ENCODE assay signal across 8 mouse cellular contexts in genomic region chr4:149737383-149738324, GRCm38 (mm10). TPM values are rescaled to one million over a fixed set of nuclear protein-coding genes. Genes with fewer than 3 reads are reported as not detected.
DNase-seq lines count a peak whose midpoint lies in the region; ATAC-seq and TF ChIP-seq lines count a peak whose summit lies in the region.

Gene Tmem201, minus strand, starts transcription at chr4:149738044.

- no peaks in the 10 kb centered on the region for H3K9me3 ChIP-seq in MEL (replicated peaks; ENCODE audit: insufficient read depth, low read length)
- no peaks in the 10 kb centered on the region for H3K9me3 ChIP-seq in lung, embryonic 16.5 days (ENCODE audit: control insufficient read depth, low read length)

- peak; percentile 57 to 87 (median 84); a peak in 5 of 6 replicates for TF ChIP-seq CTCF in MEL (IDR thresholded peaks at IDR 0.05 in 2 of 3, conservative IDR thresholded peaks at IDR 0.05 in 1 of 3; ENCODE audit: control insufficient read depth in 1 of 3, insufficient read depth in 1 of 3, low read depth in 2 of 3, low read length in 3 of 3, poor library complexity in 1 of 3, severe bottlenecking in 1 of 3)
- TF ChIP-seq CTCF in cerebellum, adult 2 months (IDR thresholded peaks at IDR 0.05; ENCODE audit: borderline replicate concordance, insufficient read depth, low read depth, low read length), result peak; percentile 76

- H3K79me2 ChIP-seq in MEL (ENCODE audit: control insufficient read depth, insufficient read depth, low read length, poor library complexity), result peaks cover 49% of the 10 kb centered on the region

- TF ChIP-seq POLR2A in MEL (IDR thresholded peaks at IDR 0.05; ENCODE audit: control insufficient read depth in 1 of 2, insufficient read depth in 1 of 2, low read depth in 1 of 2, low read length in 2 of 2, poor library complexity in 1 of 2), result peak; percentile 79 to 89
- TF ChIP-seq POLR2A in cerebellum, adult 2 months (IDR thresholded peaks at IDR 0.05; ENCODE audit: borderline replicate concordance, insufficient read depth, low read length), result peak; percentile 51; the same call in 1 of the 2 replicates

- H3K27me3 ChIP-seq in MEL (ENCODE audit: control insufficient read depth in 1 of 2, insufficient read depth in 2 of 2, low read length in 2 of 2), result no peaks in the 10 kb centered on the region
- H3K27me3 ChIP-seq in cerebellum, adult 2 months (ENCODE audit: control insufficient read depth, insufficient read depth, low read length), result no peaks in the 10 kb centered on the region
- no peaks in the 10 kb centered on the region for H3K27me3 ChIP-seq in lung, embryonic 16.5 days (ENCODE audit: control insufficient read depth, insufficient read depth, low read depth, low read length)

- H3K4me1 ChIP-seq in MEL (ENCODE audit: control insufficient read depth in 1 of 2, insufficient read depth in 2 of 2, low read length in 2 of 2), result peaks cover 2 to 7% of the 10 kb centered on the region in 2 experiments; a peak in 2 of 4 replicates
- peaks cover 30% of the 10 kb centered on the region for H3K4me1 ChIP-seq in cerebellum, adult 2 months (ENCODE audit: control insufficient read depth, insufficient read depth, low read length)
- H3K4me1 ChIP-seq in lung, embryonic 16.5 days (replicated peaks; ENCODE audit: control insufficient read depth, insufficient read depth, low read length), result peaks cover 39% of the 10 kb centered on the region

- WGBS in cerebellum, adult 2 months, result under 1% methylated on average over 97 of the region's 97 CpGs
- WGBS in lung, embryonic 16.5 days, result under 1% methylated on average over 72 of the region's 97 CpGs

- peak within 1 kb of the TSS; percentile 38; the same call in 1 of the 2 replicates for H3K27ac ChIP-seq in MEL (ENCODE audit: control insufficient read depth, low read depth, low read length)
- peak within 1 kb of the TSS; percentile 88 for H3K27ac ChIP-seq in cerebellum, adult 2 months (ENCODE audit: insufficient read depth, low read length)
- peak within 1 kb of the TSS; percentile 82 for H3K27ac ChIP-seq in lung, embryonic 16.5 days (ENCODE audit: low read length)

- no peak for TF ChIP-seq EP300 in MEL (IDR thresholded peaks at IDR 0.05; ENCODE audit: low read depth in 1 of 2, low read length in 2 of 2)

- peak within 1 kb of the TSS; percentile 79 to 99 for H3K4me3 ChIP-seq in MEL (ENCODE audit: control insufficient read depth in 1 of 2, insufficient read depth in 1 of 2, low read depth in 2 of 2, low read length in 2 of 2)
- H3K4me3 ChIP-seq in cerebellum, adult 2 months (replicated peaks; ENCODE audit: insufficient read depth, low read depth, low read length), result peak within 1 kb of the TSS; percentile 75
- peak within 1 kb of the TSS; percentile 85 for H3K4me3 ChIP-seq in lung, embryonic 16.5 days (ENCODE audit: low read length)

- peak within 1 kb of the TSS; percentile 97 for H3K4me2 ChIP-seq in lung, embryonic 16.5 days (ENCODE audit: low read depth, low read length)

- peak; percentile 96 for DNase-seq in MEL (ENCODE audit: low read depth, low spot score)
- DNase-seq in cerebellum, adult 2 months, result peak; percentile 95 to 97
- DNase-seq in forelimb bud, embryonic 11.5 days (ENCODE audit: low read depth, low spot score), result peak; percentile 94
- DNase-seq in layer of hippocampus, adult 9-10 months (ENCODE audit: low spot score), result peak; percentile 88
- peak; percentile 72 for DNase-seq in ovary, postnatal 10 days (ENCODE audit: low spot score)
- DNase-seq in thymus, postnatal 10 days (ENCODE audit: low spot score in 2 of 2), result peak; percentile 88 to 98

- no peaks in the 10 kb centered on the region; a peak in 2 of 4 replicates for H3K36me3 ChIP-seq in MEL (ENCODE audit: control insufficient read depth in 1 of 2, insufficient read depth in 2 of 2, low read length in 2 of 2)
- no peaks in the 10 kb centered on the region for H3K36me3 ChIP-seq in lung, embryonic 16.5 days (ENCODE audit: control insufficient read depth, insufficient read depth, low read length)

- H3K9ac ChIP-seq in MEL (ENCODE audit: control insufficient read depth, low read depth, low read length, poor library complexity, severe bottlenecking), result peak within 1 kb of the TSS; percentile 86
- H3K9ac ChIP-seq in lung, embryonic 16.5 days (ENCODE audit: low read length), result peak within 1 kb of the TSS; percentile 89

- ATAC-seq in hematopoietic stem cell, adult 5-6 weeks (replicated peaks in 1 of 2; ENCODE audit: insufficient read depth in 1 of 2, low FRiP score in 2 of 2, low TSS enrichment in 1 of 2, low read depth in 1 of 2, poor library complexity in 2 of 2, severe bottlenecking in 2 of 2), result peak; percentile 85 to 89
- peak; percentile 90 for ATAC-seq in lung, embryonic 16.5 days (ENCODE audit: low read depth)

- TF ChIP-seq RAD21 in MEL (IDR thresholded peaks at IDR 0.05; ENCODE audit: low read depth, low read length), result peak; percentile 26

TF ChIP-seq in MEL, 35 proteins besides CTCF, POLR2A, EP300 and RAD21:
- TF ChIP-seq USF2 (IDR thresholded peaks at IDR 0.05; ENCODE audit: borderline replicate concordance in 1 of 2, insufficient read depth in 1 of 2, low read depth in 1 of 2, low read length in 2 of 2), result no peak
- TF ChIP-seq POLR2AphosphoS5 (IDR thresholded peaks at IDR 0.05; ENCODE audit: borderline replicate concordance, low read depth, low read length), result no peak
- no peak for TF ChIP-seq JUND (IDR thresholded peaks at IDR 0.05; ENCODE audit: low read depth, low read length)
- TF ChIP-seq MAFK (IDR thresholded peaks at IDR 0.05; ENCODE audit: borderline replicate concordance, low read depth, low read length), result no peak
- peak; percentile 74 for TF ChIP-seq NELFE (IDR thresholded peaks at IDR 0.05; ENCODE audit: low read depth, low read length)
- TF ChIP-seq CHD2 (IDR thresholded peaks at IDR 0.05; ENCODE audit: low read length), result no peak
- no peak for TF ChIP-seq MYB (IDR thresholded peaks at IDR 0.05; ENCODE audit: low read depth, low read length)
- peak; percentile 21; the same call in 1 of the 2 replicates for TF ChIP-seq MAZ (IDR thresholded peaks at IDR 0.05; ENCODE audit: low read depth, low read length)
- TF ChIP-seq NRF1 (IDR thresholded peaks at IDR 0.05; ENCODE audit: insufficient read depth, low read depth, low read length, poor library complexity, severe bottlenecking), result peak; percentile 94
- TF ChIP-seq SIN3A (IDR thresholded peaks at IDR 0.05; ENCODE audit: low read length), result peak; percentile 76
- no peak for TF ChIP-seq GABPA (IDR thresholded peaks at IDR 0.05; ENCODE audit: low read depth, low read length)
- TF ChIP-seq POLR2AphosphoS2 (IDR thresholded peaks at IDR 0.05; ENCODE audit: low read length), result peak; percentile 53; the same call in 1 of the 2 replicates
- TF ChIP-seq TAL1 (IDR thresholded peaks at IDR 0.05; ENCODE audit: low read length), result no peak
- no peak for TF ChIP-seq ZNF384 (IDR thresholded peaks at IDR 0.05; ENCODE audit: low read depth, low read length)
- TF ChIP-seq E2F4 (IDR thresholded peaks at IDR 0.05; ENCODE audit: borderline replicate concordance, low read depth, low read length), result no peak; the same call in 1 of the 2 replicates
- no peak for TF ChIP-seq RCOR1 (IDR thresholded peaks at IDR 0.05; ENCODE audit: low read depth, low read length)
- no peak for TF ChIP-seq GATA1 (IDR thresholded peaks at IDR 0.05; ENCODE audit: low read depth, low read length)
- TF ChIP-seq ETS1 (IDR thresholded peaks at IDR 0.05; ENCODE audit: low read depth, low read length), result 0 out of 2 replicates have a peak, but pooled peaks have one; percentile 9
- peak; percentile 49 for TF ChIP-seq MAX (IDR thresholded peaks at IDR 0.05; ENCODE audit: low read length)
- TF ChIP-seq USF1 (IDR thresholded peaks at IDR 0.05; ENCODE audit: low read depth, low read length), result no peak
- TF ChIP-seq TBP (IDR thresholded peaks at IDR 0.05; ENCODE audit: low read depth, low read length), result peak; percentile 22; the same call in 1 of the 2 replicates
- 0 out of 2 replicates have a peak, but pooled peaks have one; percentile 6 for TF ChIP-seq BHLHE40 (IDR thresholded peaks at IDR 0.05; ENCODE audit: borderline replicate concordance, low read depth, low read length)
- TF ChIP-seq UBTF (IDR thresholded peaks at IDR 0.05; ENCODE audit: borderline replicate concordance, insufficient read depth, low read depth, low read length), result no peak
- 0 out of 2 replicates have a peak, but pooled peaks have one; percentile 40 for TF ChIP-seq ZMIZ1 (IDR thresholded peaks at IDR 0.05; ENCODE audit: low read depth, low read length)
- TF ChIP-seq ELF1 (IDR thresholded peaks at IDR 0.05; ENCODE audit: low read depth, low read length), result peak; percentile 67
- no peak for TF ChIP-seq ZC3H11A (IDR thresholded peaks at IDR 0.05; ENCODE audit: low read depth, low read length)
- TF ChIP-seq KAT2A (conservative IDR thresholded peaks at IDR 0.05; ENCODE audit: low read depth, low read length), result no peak
- peak; percentile 64 for TF ChIP-seq HCFC1 (IDR thresholded peaks at IDR 0.05; ENCODE audit: low read depth, low read length)
- TF ChIP-seq ZKSCAN1 (IDR thresholded peaks at IDR 0.05; ENCODE audit: low read depth, low read length), result no peak
- TF ChIP-seq MEF2A (IDR thresholded peaks at IDR 0.05; ENCODE audit: extremely low read depth, insufficient replicate concordance, low read depth, low read length, poor library complexity, severe bottlenecking), result no peak
- TF ChIP-seq MXI1 (IDR thresholded peaks at IDR 0.05; ENCODE audit: low read depth, low read length), result peak; percentile 80
- no peak; the same call in 1 of the 2 replicates for TF ChIP-seq TCF12 (IDR thresholded peaks at IDR 0.05; ENCODE audit: low read depth, low read length)
- peak; percentile 38 for TF ChIP-seq SMC3 (IDR thresholded peaks at IDR 0.05; ENCODE audit: low read depth, low read length)
- TF ChIP-seq MYC (IDR thresholded peaks at IDR 0.05; ENCODE audit: low read depth, low read length), result peak; percentile 65; the same call in 1 of the 2 replicates
- TF ChIP-seq CHD1 (IDR thresholded peaks at IDR 0.05; ENCODE audit: low read depth, low read length), result 0 out of 2 replicates have a peak, but pooled peaks have one; percentile 33

RNA-seq across cellular contexts. Expression of gene Tmem201, which starts in this region (rescaled TPM):
- 28.3 and 31.5 TPM in 2 replicates for total RNA-seq in MEL (2012; rRNA removed)
- polyA plus RNA-seq in MEL (2012; ENCODE audit: insufficient read depth in 1 of 2, insufficient read length in 2 of 2, low read depth in 1 of 2, low replicate concordance in 2 of 2, missing spikeins in 1 of 2), result 10 to 100 TPM in 1 of 2 experiments, not detected in 1; 60.6 TPM
- 146 and 171 TPM in 2 replicates for polyA plus RNA-seq in cerebellum, adult 2 months (2012; rRNA removed)
- 15.5 and 16.4 TPM in 2 replicates for total RNA-seq in hematopoietic stem cell, adult 5-6 weeks (2017)
- 22.1 and 26.0 TPM in 2 replicates for polyA plus RNA-seq in lung, embryonic 16.5 days (2015; fragmentation: Nextera tagmentation; extraction: Ambion mirVana)

Comparison
In these comparisons a context has a peak if more than half of its experiments do, and no peak if none do; other contexts are left out.
1. Peak in every context shown above with its lines: DNase-seq, ATAC-seq, H3K4me3 ChIP-seq and H3K27ac ChIP-seq.
2. H3K27ac ChIP-seq: peak in every context shown above with its lines; median percentile 88 in cerebellum, adult 2 months; 82 in lung, embryonic 16.5 days; 38 in MEL.